Mouse (Mus musculus): ENCODE measurements around the gene Zic5. TPM values are rescaled to one million over a fixed set of nuclear protein-coding genes. Genes with fewer than 3 reads are reported as not detected.
A peak's percentile ranks its signal among the peaks of the same experiment; 100 is the strongest.

Gene Zic5
- polyA plus RNA-seq, 1 experiment: 27.5 TPM

DNA sequence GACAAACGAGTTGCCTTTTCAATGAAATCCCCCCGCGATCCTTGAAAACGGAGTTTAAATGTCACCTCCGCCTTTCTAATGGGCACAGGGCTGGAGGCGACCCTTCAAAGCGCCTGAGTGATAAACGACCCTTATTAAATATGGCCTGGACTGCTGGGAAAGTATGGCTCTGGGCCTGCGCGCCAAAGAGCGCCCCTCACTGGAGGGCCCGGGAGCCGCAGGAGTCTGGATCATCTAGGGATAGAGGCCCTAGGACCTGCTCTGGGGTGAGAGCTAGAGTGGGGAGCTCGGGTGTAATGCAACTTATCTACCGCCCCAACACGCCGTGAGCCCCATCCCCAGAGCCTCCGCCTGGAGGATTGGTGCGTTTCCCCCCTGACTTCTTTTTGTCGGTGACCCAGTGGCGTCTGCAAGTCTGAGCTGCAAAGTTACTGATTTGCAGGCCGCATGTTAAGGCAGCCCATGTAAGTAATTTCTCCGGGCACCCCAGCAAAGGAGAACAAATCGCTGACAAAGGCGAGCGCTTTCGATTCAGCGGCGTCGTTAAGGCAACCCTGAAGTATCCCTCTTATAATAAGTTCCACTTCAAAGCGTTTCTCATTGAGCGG is 12.0 kb downstream of the Zic5 start:
- TF ChIP-seq POLR2A (IDR thresholded peaks at IDR 0.05; ENCODE audit: borderline replicate concordance, insufficient read depth, low read length) (no peak), CTCF (IDR thresholded peaks at IDR 0.05; ENCODE audit: borderline replicate concordance, insufficient read depth, low read depth, low read length) (peak; percentile 47; the same call in 1 of the 2 replicates)
- Histone ChIP-seq H3K27me3 (ENCODE audit: control insufficient read depth, insufficient read depth, low read length) (no peaks in the 10 kb centered on the region), H3K4me3 (replicated peaks; ENCODE audit: insufficient read depth, low read depth, low read length) (peak overlapping the region; percentile 58), H3K27ac (ENCODE audit: insufficient read depth, low read length) (peak overlapping the region; percentile 59; the same call in 1 of the 2 replicates), H3K4me1 (ENCODE audit: control insufficient read depth, insufficient read depth, low read length) (peaks cover 22% of the 10 kb centered on the region)
- 16% methylated on average over 32 of the region's 32 CpGs for WGBS
- DNase-seq: peak; percentile 57 to 69

DNA sequence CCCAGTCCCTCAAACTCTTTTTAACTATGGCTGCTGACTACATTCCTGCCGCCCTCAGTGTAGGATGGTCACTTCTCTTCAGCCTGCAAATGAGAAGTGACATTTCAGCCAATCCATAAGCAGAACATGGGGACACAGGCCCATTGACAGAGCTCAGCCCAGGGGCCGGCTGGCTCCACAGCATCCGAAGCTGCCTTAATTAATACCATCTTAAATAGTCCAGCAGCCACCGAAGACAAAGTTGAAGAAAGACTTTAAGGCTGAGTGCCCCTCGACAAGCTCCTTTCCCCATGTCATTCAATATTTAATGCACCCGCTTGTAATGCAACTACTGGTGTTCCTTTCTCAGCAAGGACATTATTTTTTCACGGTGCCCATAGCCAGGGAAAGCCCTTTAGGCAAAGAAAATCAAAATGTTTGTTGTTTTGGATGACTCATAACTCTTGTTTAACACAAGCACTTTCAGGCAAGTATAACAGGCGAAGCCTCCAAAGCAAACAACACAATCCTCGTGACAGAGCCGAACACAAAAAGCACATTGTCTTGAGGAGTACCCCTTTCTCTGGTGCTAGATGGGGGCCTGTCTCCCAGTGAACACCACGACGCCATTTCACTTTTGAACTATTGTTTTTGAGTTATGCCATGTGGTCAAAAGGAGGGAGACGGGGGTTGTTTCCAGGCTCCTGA is 12.6 kb downstream of the Zic5 start:
- TF ChIP-seq POLR2A (IDR thresholded peaks at IDR 0.05; ENCODE audit: borderline replicate concordance, insufficient read depth, low read length) (no peak), CTCF (IDR thresholded peaks at IDR 0.05; ENCODE audit: borderline replicate concordance, insufficient read depth, low read depth, low read length) (no peak)
- H3K27me3 ChIP-seq (ENCODE audit: control insufficient read depth, insufficient read depth, low read length): no peaks in the 10 kb centered on the region

DNA sequence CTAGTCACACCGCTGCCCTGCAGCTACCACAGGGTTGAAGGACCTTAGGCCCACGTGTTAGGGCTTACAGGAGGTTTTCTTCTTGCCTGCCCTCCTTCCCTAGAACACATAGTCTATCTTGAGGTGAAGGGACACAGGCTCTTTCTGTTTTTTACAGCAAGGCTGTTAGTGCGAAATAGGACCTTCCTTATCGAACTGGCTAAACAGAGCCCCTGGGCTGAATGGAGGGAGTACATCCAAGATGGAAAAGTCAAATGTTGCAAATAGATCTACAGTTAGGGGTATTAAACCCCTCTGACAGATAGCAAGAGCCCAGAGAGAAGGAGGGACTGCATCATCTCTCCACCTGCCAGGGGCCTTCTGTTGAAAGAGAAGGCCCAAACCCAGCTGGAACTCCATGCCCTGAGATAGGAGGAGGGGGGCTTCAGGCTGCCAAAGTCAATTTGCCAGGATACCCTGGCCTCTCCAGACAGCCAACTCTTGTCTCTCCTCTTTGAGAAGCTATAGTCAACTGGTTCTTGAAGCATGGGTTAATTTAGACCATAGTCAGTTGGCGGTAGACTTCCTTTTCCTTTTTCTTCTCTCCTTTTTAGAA is 13.8 kb downstream of the Zic5 start:
- Histone ChIP-seq H3K4me1 (ENCODE audit: control insufficient read depth, insufficient read depth, low read length) (peaks cover 21% of the 10 kb centered on the region), H3K27me3 (ENCODE audit: control insufficient read depth, insufficient read depth, low read length) (no peaks in the 10 kb centered on the region), H3K4me3 (replicated peaks; ENCODE audit: insufficient read depth, low read depth, low read length) (peak overlapping the region; percentile 57), H3K27ac (ENCODE audit: insufficient read depth, low read length) (no peak overlapping the region)
- no peak for DNase-seq
- WGBS: 66% methylated on average over 5 of the region's 5 CpGs
- TF ChIP-seq CTCF (IDR thresholded peaks at IDR 0.05; ENCODE audit: borderline replicate concordance, insufficient read depth, low read depth, low read length) (no peak), POLR2A (IDR thresholded peaks at IDR 0.05; ENCODE audit: borderline replicate concordance, insufficient read depth, low read length) (no peak)

More for the DNA sequence above, 12.6 kb downstream of the Zic5 start:
- H3K4me1 ChIP-seq (ENCODE audit: control insufficient read depth, insufficient read depth, low read length): peaks cover 22% of the 10 kb centered on the region
- no peak overlapping the region for H3K4me3 ChIP-seq (replicated peaks; ENCODE audit: insufficient read depth, low read depth, low read length)
- peak in 1 of 2 experiments; percentile 33 for DNase-seq
- H3K27ac ChIP-seq (ENCODE audit: insufficient read depth, low read length): 0 out of 2 replicates have a peak overlapping the region, but pooled peaks have one; percentile 59
- WGBS: 60% methylated on average over 13 of the region's 13 CpGs

DNA sequence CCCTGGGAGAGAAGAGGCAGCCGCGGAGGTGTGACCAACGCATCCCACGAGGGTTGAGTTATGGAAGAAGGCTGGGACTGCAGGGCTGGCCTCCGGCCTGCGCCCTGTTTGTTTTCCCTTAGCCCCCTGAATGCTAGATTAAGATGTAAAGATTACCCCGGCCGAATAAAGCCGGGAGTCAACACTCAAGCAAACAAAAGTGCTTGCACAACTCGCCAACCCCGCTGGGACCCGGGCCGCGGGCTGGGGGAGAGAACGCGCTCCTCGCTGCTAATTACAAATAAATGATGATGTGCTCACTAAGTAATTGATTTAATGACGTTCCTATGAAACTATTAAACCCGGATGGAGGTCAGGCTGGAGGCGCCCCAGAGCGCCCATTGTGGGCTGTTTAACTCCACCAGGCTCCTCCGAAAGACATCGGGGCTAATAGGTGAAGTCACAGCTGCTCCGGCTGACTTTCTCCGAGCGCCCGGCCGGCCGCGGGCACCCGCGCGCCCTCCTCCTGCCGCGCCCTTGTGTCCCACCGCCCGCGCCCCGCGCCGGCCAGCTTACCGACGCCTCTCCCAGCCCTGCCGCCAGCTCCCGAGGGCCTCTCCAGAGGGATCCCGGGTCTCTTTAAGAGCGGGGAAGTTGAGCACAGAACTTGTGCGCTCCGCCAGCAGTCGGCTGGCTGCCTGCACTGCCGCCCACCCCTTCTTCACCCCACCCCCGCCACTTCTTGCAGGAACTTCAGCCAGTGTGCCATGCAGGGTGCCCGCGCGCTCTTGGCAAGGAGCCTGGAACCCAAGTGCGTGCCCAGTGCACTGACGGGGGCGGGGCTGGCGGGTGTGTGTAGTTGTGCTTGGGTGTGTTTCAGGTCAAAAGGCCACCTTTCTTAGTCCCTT is 14.7 kb downstream of the Zic5 start, which contains the start of gene Gm5089:
Gene Gm5089 (minus strand): TSS at position 620 of the 887 bp plus-strand sequence.
- TF ChIP-seq CTCF (IDR thresholded peaks at IDR 0.05; ENCODE audit: borderline replicate concordance, insufficient read depth, low read depth, low read length) (no peak), POLR2A (IDR thresholded peaks at IDR 0.05; ENCODE audit: borderline replicate concordance, insufficient read depth, low read length) (no peak)
- 1% methylated on average over 59 of the region's 59 CpGs for WGBS

GRCm38 (mm10) chr14:122449601-122450495 is 15.6 kb downstream of the Zic5 start:
- no peak for TF ChIP-seq CTCF (IDR thresholded peaks at IDR 0.05; ENCODE audit: borderline replicate concordance, insufficient read depth, low read depth, low read length)
- TF ChIP-seq POLR2A (IDR thresholded peaks at IDR 0.05; ENCODE audit: borderline replicate concordance, insufficient read depth, low read length): no peak
- peaks cover 18% of the 10 kb centered on the region for H3K4me1 ChIP-seq (ENCODE audit: control insufficient read depth, insufficient read depth, low read length)
- peak overlapping the region; percentile 57 for H3K4me3 ChIP-seq (replicated peaks; ENCODE audit: insufficient read depth, low read depth, low read length)
- peak; percentile 44 to 63 for DNase-seq
- peak overlapping the region; percentile 84 for H3K27ac ChIP-seq (ENCODE audit: insufficient read depth, low read length)
- no peaks in the 10 kb centered on the region for H3K27me3 ChIP-seq (ENCODE audit: control insufficient read depth, insufficient read depth, low read length)
- WGBS: 10% methylated on average over 29 of the region's 29 CpGs

More for the DNA sequence above, 14.7 kb downstream of the Zic5 start, which contains the start of gene Gm5089:
- Histone ChIP-seq H3K27ac (ENCODE audit: insufficient read depth, low read length) (peak within 1 kb of the TSS; percentile 84), H3K4me1 (ENCODE audit: control insufficient read depth, insufficient read depth, low read length) (peaks cover 18% of the 10 kb centered on the region), H3K27me3 (ENCODE audit: control insufficient read depth, insufficient read depth, low read length) (no peaks in the 10 kb centered on the region), H3K4me3 (replicated peaks; ENCODE audit: insufficient read depth, low read depth, low read length) (peak within 1 kb of the TSS; percentile 57)
- peak; percentile 78 to 79 for DNase-seq

GRCm38 (mm10) chr14:122436850-122437249 is 28.6 kb downstream of the Zic5 start:
- no peaks in the 10 kb centered on the region for H3K27me3 ChIP-seq (ENCODE audit: control insufficient read depth, insufficient read depth, low read length)
- WGBS: 56% methylated on average over 10 of the region's 10 CpGs
- no peak for TF ChIP-seq CTCF (IDR thresholded peaks at IDR 0.05; ENCODE audit: borderline replicate concordance, insufficient read depth, low read depth, low read length)
- no peak for TF ChIP-seq POLR2A (IDR thresholded peaks at IDR 0.05; ENCODE audit: borderline replicate concordance, insufficient read depth, low read length)
- H3K4me3 ChIP-seq (replicated peaks; ENCODE audit: insufficient read depth, low read depth, low read length): no peak overlapping the region
- H3K4me1 ChIP-seq (ENCODE audit: control insufficient read depth, insufficient read depth, low read length): peaks cover 5% of the 10 kb centered on the region; the same call in 1 of the 2 replicates
- DNase-seq: no peak
- H3K27ac ChIP-seq (ENCODE audit: insufficient read depth, low read length): no peak overlapping the region

Data from cerebellum, adult 2 months (tissue).